Mouse (Mus musculus): ENCODE data around the gene Lrp1. TPM values are rescaled to one million over a fixed set of nuclear protein-coding genes. Genes with fewer than 3 reads are reported as not detected.

The Lrp1 gene
- polyA plus RNA-seq, 1 experiment: 404 TPM

- peaks cover 72% of the 10 kb centered on the region for H3K4me1 ChIP-seq (ENCODE audit: control insufficient read depth, insufficient read depth, low read length)
- 4% methylated on average over 7 of the region's 7 CpGs for WGBS
Observed at GRCm38 (mm10) chr10:127512307-127512666, 108.7 kb downstream of the Lrp1 start.

DNA sequence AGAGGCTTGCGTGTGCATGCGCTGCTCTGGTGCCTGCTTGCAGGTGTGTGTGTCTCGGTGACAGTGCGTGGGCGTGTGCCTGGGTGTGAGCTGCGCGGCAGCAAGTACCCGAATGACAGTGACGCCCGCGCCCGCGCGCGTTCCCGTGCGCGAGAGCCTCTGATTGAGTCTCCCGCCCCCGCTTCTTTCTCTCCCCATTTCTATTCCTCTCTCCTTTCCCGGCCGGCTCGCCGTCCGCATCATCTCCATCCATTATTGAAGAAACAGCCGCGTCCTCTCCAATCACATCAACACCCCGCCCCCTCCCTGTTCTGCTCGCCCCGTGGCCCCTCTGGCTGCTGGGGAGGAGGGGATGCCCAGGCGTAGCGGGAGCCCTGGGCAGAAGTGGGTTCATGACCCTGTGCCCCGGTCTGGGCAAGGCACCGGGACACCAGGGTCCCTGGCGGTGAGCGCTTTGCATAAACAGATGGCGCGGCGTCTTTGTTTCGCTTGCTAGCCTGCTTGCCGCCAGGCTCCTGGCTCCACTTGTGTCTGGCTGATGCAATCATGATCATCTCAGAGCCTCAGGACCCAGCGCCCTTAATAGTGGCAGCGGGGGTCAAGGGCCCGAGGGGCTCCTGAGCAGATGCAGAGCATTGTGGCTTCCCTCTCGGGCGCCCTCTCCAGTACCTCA, 109.2 kb downstream of the Lrp1 start:
- peak overlapping the region; percentile 96 for H3K27ac ChIP-seq (ENCODE audit: insufficient read depth, low read depth, low read length)
- 1% methylated on average over 46 of the region's 46 CpGs for WGBS
- no peak for TF ChIP-seq POLR2A (IDR thresholded peaks at IDR 0.05; ENCODE audit: insufficient read depth, low read depth, low read length)
- peak; percentile 40; the same call in 1 of the 2 replicates for TF ChIP-seq CTCF (IDR thresholded peaks at IDR 0.05; ENCODE audit: insufficient read depth, low read depth, low read length)
- H3K4me3 ChIP-seq (ENCODE audit: insufficient read depth, low read depth, low read length): peak overlapping the region; percentile 53
- peaks cover 75% of the 10 kb centered on the region for H3K4me1 ChIP-seq (ENCODE audit: control insufficient read depth, insufficient read depth, low read length)

More at GRCm38 (mm10) chr10:127512307-127512666, 108.7 kb downstream of the Lrp1 start:
- peak overlapping the region; percentile 96 for H3K27ac ChIP-seq (ENCODE audit: insufficient read depth, low read depth, low read length)
- TF ChIP-seq CTCF (IDR thresholded peaks at IDR 0.05; ENCODE audit: insufficient read depth, low read depth, low read length) (no peak), POLR2A (IDR thresholded peaks at IDR 0.05; ENCODE audit: insufficient read depth, low read depth, low read length) (no peak)
- peak overlapping the region; percentile 53 for H3K4me3 ChIP-seq (ENCODE audit: insufficient read depth, low read depth, low read length)

GRCm38 (mm10) chr10:127510895-127511617, 109.9 kb downstream of the Lrp1 start:
- peaks cover 78% of the 10 kb centered on the region for H3K4me1 ChIP-seq (ENCODE audit: control insufficient read depth, insufficient read depth, low read length)
- H3K4me3 ChIP-seq (ENCODE audit: insufficient read depth, low read depth, low read length): peak overlapping the region; percentile 53
- TF ChIP-seq CTCF (IDR thresholded peaks at IDR 0.05; ENCODE audit: insufficient read depth, low read depth, low read length): no peak
- no peak for TF ChIP-seq POLR2A (IDR thresholded peaks at IDR 0.05; ENCODE audit: insufficient read depth, low read depth, low read length)

DNA sequence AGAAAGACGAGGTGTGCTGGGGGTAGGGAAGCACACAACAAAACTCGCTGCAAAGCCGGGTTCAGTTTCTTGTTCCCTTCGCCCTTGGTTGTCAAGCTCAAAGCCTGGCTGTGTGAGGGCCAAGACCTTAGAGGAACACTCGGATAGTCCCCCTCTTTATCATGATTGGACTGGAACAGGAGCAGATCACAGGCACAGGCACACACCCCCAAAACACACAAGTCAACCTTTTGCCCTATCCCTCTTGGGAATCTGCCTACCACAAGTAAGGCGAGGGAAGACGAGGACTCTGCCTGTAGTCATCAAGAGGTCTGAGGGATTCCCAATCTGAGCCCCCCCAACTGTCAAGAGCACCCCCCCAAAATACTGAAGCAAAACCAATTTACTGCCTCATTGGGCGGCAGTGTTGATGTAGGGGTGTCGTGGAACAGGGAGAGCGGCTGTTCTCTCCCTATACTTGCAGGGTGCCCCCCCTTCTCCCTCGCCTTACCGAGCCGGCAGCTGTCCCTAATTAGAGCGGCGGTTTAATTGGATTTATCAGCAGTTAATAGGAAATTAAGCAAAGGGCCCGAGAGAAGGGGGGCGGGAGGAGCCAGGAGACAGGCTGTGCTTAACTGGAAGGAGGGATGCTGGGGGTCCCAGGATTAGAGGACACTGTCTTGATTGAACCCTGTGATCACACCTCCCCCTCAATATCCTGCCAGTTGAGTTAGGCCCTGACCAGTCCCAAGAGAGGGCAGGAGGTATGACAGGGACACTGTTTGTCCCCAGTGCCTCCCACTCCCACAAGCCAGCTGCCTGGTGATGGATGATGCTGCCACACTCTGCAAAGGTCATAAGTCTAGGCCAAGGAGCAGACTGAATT, 110.9 kb downstream of the Lrp1 start:
- Histone ChIP-seq H3K4me1 (ENCODE audit: control insufficient read depth, insufficient read depth, low read length) (peaks cover 75% of the 10 kb centered on the region), H3K4me3 (ENCODE audit: insufficient read depth, low read depth, low read length) (peak overlapping the region; percentile 47), H3K27ac (ENCODE audit: insufficient read depth, low read depth, low read length) (peak overlapping the region; percentile 96)
- TF ChIP-seq CTCF (IDR thresholded peaks at IDR 0.05; ENCODE audit: insufficient read depth, low read depth, low read length): no peak
- no peak for TF ChIP-seq POLR2A (IDR thresholded peaks at IDR 0.05; ENCODE audit: insufficient read depth, low read depth, low read length)
- WGBS: 17% methylated on average over 17 of the region's 17 CpGs

More at GRCm38 (mm10) chr10:127510895-127511617, 109.9 kb downstream of the Lrp1 start:
- 18% methylated on average over 11 of the region's 11 CpGs for WGBS
- peak overlapping the region; percentile 96 for H3K27ac ChIP-seq (ENCODE audit: insufficient read depth, low read depth, low read length)

DNA sequence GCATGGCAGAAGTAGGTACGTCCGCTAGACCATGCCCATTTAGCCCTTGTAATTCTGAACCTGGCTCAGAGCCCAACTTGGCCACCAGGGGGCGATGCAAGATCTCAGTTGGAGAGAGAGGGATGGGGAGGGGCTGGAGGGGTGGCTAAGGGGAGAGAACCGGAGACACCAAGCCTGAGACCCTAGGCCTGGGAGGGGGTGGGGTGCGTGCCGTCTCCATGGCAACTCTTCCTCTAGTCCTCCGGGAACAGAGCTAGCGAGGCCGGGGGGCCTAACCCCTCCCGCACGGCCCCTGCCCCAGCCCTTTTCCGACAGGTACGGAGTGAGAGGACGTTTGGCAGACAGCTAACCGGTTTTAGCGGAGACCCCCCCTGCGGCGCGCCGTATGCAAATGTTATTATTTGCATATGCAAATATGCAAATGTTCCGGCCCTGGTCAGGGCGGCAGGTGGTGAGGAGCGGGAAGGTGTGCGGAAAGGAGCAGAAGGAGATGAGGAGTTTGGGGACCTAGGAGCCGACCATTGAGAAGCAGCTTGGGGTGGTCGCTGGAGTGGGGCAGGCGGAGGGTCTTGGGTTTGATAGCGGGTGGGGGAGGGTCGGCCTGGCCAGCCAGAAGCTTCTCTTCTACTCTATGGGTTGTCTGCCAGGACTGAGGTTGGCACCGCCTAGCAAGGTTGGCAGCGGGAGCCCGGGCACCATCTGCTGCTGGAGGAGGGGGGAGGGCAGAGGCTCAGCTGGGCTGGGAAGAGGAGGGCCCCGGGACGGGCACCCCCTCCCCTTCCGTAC, 111.7 kb downstream of the Lrp1 start:
- Histone ChIP-seq H3K4me1 (ENCODE audit: control insufficient read depth, insufficient read depth, low read length) (peaks cover 72% of the 10 kb centered on the region), H3K4me3 (ENCODE audit: insufficient read depth, low read depth, low read length) (peak overlapping the region; percentile 47), H3K27ac (ENCODE audit: insufficient read depth, low read depth, low read length) (peak overlapping the region; percentile 96)
- 2% methylated on average over 35 of the region's 35 CpGs for WGBS
- TF ChIP-seq POLR2A (IDR thresholded peaks at IDR 0.05; ENCODE audit: insufficient read depth, low read depth, low read length): no peak
- peak; percentile 81 for TF ChIP-seq CTCF (IDR thresholded peaks at IDR 0.05; ENCODE audit: insufficient read depth, low read depth, low read length)

- H3K27ac ChIP-seq (ENCODE audit: insufficient read depth, low read depth, low read length): peak overlapping the region; percentile 19; the same call in 1 of the 2 replicates
- peaks cover 65% of the 10 kb centered on the region for H3K4me1 ChIP-seq (ENCODE audit: control insufficient read depth, insufficient read depth, low read length)
- no peak overlapping the region for H3K4me3 ChIP-seq (ENCODE audit: insufficient read depth, low read depth, low read length)
Observed at GRCm38 (mm10) chr10:127508239-127508638, 112.7 kb downstream of the Lrp1 start.

GRCm38 (mm10) chr10:127500894-127501893, 119.8 kb downstream of the Lrp1 start, which contains the start of gene Stac3:
Stac3 (plus strand) TSS chr10:127501686.
- 77% methylated on average over 13 of the region's 13 CpGs for WGBS
- Histone ChIP-seq H3K27ac (ENCODE audit: insufficient read depth, low read depth, low read length) (no peak within 1 kb of the TSS), H3K4me3 (ENCODE audit: insufficient read depth, low read depth, low read length) (no peak within 1 kb of the TSS), H3K4me1 (ENCODE audit: control insufficient read depth, insufficient read depth, low read length) (peaks cover 14% of the 10 kb centered on the region)
- TF ChIP-seq POLR2A (IDR thresholded peaks at IDR 0.05; ENCODE audit: insufficient read depth, low read depth, low read length) (no peak), CTCF (IDR thresholded peaks at IDR 0.05; ENCODE audit: insufficient read depth, low read depth, low read length) (no peak)

More at GRCm38 (mm10) chr10:127508239-127508638, 112.7 kb downstream of the Lrp1 start:
- 14% methylated on average over 15 of the region's 15 CpGs for WGBS
- TF ChIP-seq POLR2A (IDR thresholded peaks at IDR 0.05; ENCODE audit: insufficient read depth, low read depth, low read length) (no peak), CTCF (IDR thresholded peaks at IDR 0.05; ENCODE audit: insufficient read depth, low read depth, low read length) (peak; percentile 46; the same call in 1 of the 2 replicates)
